Mouse (Mus musculus): ENCODE measurements around the gene Cd300lg. TPM values are rescaled to one million over a fixed set of nuclear protein-coding genes. Genes with fewer than 3 reads are reported as not detected.

The Cd300lg gene
- polyA plus RNA-seq, 1 experiment from 2014 or later: 0.78 TPM

- peaks cover 17% of the 10 kb centered on the region for H3K27me3 ChIP-seq
- peaks cover 4% of the 10 kb centered on the region; the same call in 1 of the 2 replicates for H3K4me1 ChIP-seq
- peak overlapping the region; percentile 42 for H3K4me3 ChIP-seq
- ATAC-seq (ENCODE audit: low FRiP score, low read depth): peak; percentile 46; the same call in 1 of the 2 replicates
- no peaks in the 10 kb centered on the region for H3K9me3 ChIP-seq
- peak overlapping the region; percentile 84 for H3K4me2 ChIP-seq (replicated peaks)
- peak overlapping the region; percentile 62 for H3K9ac ChIP-seq
- H3K36me3 ChIP-seq: peaks cover 39% of the 10 kb centered on the region
- 3% methylated on average over 23 of the region's 23 CpGs for WGBS
- no peak overlapping the region for H3K27ac ChIP-seq
These were observed 20.1 kb downstream of the Cd300lg start for GRCm38 (mm10) chr11:102061236-102061940.

DNA sequence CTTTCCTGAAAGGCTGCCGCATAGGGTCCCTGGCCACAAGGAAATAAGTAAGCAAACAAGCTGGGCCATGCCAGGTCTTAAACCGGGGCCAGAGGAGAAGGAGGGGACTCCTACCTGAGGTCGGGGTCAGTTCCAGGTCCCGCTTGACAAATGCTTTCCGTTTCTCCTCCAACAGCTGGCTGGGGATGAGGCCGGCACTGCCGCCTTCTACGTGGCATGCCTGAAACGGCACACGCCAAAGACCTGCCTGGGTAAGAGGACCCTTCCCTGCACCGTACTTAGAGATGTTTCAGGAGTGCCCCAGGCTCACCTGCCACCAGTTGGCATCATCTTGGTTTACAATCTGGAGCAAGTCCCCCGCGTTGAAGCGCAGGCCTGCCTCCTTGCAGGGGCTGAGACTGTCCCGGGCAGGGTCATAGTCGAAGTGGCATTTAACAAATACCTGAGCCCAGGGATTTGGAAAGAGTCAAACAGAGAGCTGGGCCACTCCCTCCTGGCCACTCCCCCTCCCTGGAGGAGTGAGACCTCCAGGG is 20.7 kb downstream of the Cd300lg start:
- WGBS: 24% methylated on average over 16 of the region's 16 CpGs
- no peak overlapping the region for H3K4me2 ChIP-seq (replicated peaks)
- peaks cover 17% of the 10 kb centered on the region for H3K27me3 ChIP-seq
- H3K4me3 ChIP-seq: no peak overlapping the region
- peaks cover 39% of the 10 kb centered on the region for H3K36me3 ChIP-seq
- H3K27ac ChIP-seq: no peak overlapping the region
- H3K9me3 ChIP-seq: no peaks in the 10 kb centered on the region
- peaks cover 4% of the 10 kb centered on the region; the same call in 1 of the 2 replicates for H3K4me1 ChIP-seq
- ATAC-seq (ENCODE audit: low FRiP score, low read depth): no peak
- H3K9ac ChIP-seq: no peak overlapping the region

DNA sequence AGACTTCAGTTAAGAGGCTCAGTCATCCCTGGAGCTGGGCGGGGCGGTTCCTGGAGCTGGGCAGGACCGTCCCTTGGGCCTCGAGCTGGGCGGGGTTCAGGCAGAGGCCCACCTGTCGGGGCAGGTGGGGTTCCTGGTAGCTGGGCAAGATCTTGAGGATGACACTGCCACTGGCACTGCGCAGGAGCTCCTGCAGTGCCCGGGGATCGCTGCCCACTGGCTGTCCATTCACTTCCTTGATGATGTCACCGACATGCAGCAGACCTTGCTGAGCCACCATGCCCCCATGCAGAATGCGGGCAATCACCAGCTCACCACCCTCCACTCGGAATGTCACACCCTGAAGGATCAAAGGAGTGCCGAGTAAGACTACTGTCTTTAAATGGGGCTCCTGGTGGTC is 21.8 kb downstream of the Cd300lg start:
- H3K9ac ChIP-seq: no peak overlapping the region
- peaks cover 35% of the 10 kb centered on the region for H3K36me3 ChIP-seq
- H3K4me2 ChIP-seq (replicated peaks): no peak overlapping the region
- ATAC-seq (ENCODE audit: low FRiP score, low read depth): no peak
- no peak overlapping the region for H3K27ac ChIP-seq
- H3K4me3 ChIP-seq: no peak overlapping the region
- peaks cover 9% of the 10 kb centered on the region for H3K4me1 ChIP-seq
- WGBS: 58% methylated on average over 13 of the region's 13 CpGs
- peaks cover 17% of the 10 kb centered on the region for H3K27me3 ChIP-seq
- no peaks in the 10 kb centered on the region for H3K9me3 ChIP-seq

DNA sequence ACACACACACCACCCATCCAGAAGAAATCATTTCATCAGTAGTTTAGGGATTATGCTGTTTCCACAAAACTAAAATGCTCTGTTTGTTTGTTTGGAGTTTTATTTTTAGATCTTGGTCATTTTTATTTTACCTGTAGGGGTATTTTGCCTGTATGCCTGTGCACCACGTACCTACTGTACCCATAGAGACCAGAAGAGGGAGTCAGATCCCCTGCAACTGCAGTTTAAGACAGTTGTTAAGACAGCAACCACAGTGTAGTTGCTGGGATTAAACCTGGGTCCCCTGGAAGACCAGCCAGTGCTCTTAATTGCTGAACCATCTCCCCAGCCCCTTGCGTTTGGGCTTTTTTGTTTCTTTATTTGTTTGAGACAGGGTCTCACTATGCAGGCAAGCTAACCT is 27.7 kb downstream of the Cd300lg start:
- Histone ChIP-seq H3K9ac (no peak overlapping the region), H3K27ac (no peak overlapping the region), H3K9me3 (no peaks in the 10 kb centered on the region), H3K4me3 (no peak overlapping the region), H3K27me3 (peaks cover 11% of the 10 kb centered on the region; the same call in 1 of the 2 replicates), H3K36me3 (peaks cover 3% of the 10 kb centered on the region), H3K4me1 (peaks cover 15% of the 10 kb centered on the region), H3K4me2 (replicated peaks) (no peak overlapping the region)
- no peak for ATAC-seq (ENCODE audit: low FRiP score, low read depth)
- WGBS: 36% methylated on average over 2 of the region's 2 CpGs

GRCm38 (mm10) chr11:102069633-102070032 is 28.3 kb downstream of the Cd300lg start:
- no peak overlapping the region for H3K9ac ChIP-seq
- H3K36me3 ChIP-seq: 0 out of 2 replicates have a peak, but pooled peaks cover 3% of the 10 kb centered on the region
- 54% methylated on average over 11 of the region's 11 CpGs for WGBS
- H3K9me3 ChIP-seq: no peaks in the 10 kb centered on the region
- H3K4me1 ChIP-seq: peaks cover 15% of the 10 kb centered on the region
- no peak overlapping the region for H3K4me2 ChIP-seq (replicated peaks)
- no peak overlapping the region for H3K4me3 ChIP-seq
- no peak overlapping the region for H3K27ac ChIP-seq
- no peak for ATAC-seq (ENCODE audit: low FRiP score, low read depth)
- peaks cover 11% of the 10 kb centered on the region; the same call in 1 of the 2 replicates for H3K27me3 ChIP-seq

- Histone ChIP-seq H3K27me3 (peaks cover 11% of the 10 kb centered on the region; the same call in 1 of the 2 replicates), H3K9me3 (no peaks in the 10 kb centered on the region), H3K36me3 (peaks cover 11% of the 10 kb centered on the region; the same call in 1 of the 2 replicates), H3K27ac (no peak overlapping the region), H3K9ac (no peak overlapping the region), H3K4me3 (no peak overlapping the region), H3K4me2 (replicated peaks) (peak overlapping the region; percentile 38), H3K4me1 (peaks cover 15% of the 10 kb centered on the region)
- ATAC-seq (ENCODE audit: low FRiP score, low read depth): peak; percentile 66
- 4% methylated on average over 13 of the region's 13 CpGs for WGBS
These were observed 29.1 kb downstream of the Cd300lg start for GRCm38 (mm10) chr11:102070426-102070825.

DNA sequence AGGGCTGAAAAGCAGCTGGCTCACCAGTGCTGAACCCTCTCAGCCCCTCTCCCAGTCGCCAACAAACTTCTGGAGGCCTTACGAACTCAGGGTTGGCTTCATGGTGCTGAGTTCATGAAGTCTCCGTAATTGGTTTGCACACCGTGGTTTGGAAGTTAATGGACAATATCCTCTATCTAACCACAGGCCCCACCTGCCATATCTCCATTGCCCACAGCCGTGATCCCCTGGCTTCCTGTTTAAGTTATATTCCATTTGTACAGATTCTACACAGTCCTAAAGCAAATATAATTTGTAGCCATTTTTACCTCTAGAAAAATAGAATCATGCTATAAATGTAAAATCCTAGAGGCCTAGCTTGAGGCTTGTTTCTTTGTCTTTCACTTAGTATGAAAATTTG is 31.4 kb downstream of the Cd300lg start:
- H3K4me1 ChIP-seq: peaks cover 11% of the 10 kb centered on the region; the same call in 1 of the 2 replicates
- 77% methylated on average over 5 of the region's 5 CpGs for WGBS
- H3K4me3 ChIP-seq: no peak overlapping the region
- peaks cover 23% of the 10 kb centered on the region; the same call in 1 of the 2 replicates for H3K36me3 ChIP-seq
- peaks cover 11% of the 10 kb centered on the region; the same call in 1 of the 2 replicates for H3K27me3 ChIP-seq
- no peak overlapping the region for H3K27ac ChIP-seq
- H3K9ac ChIP-seq: no peak overlapping the region
- no peak overlapping the region for H3K4me2 ChIP-seq (replicated peaks)
- no peak for ATAC-seq (ENCODE audit: low FRiP score, low read depth)
- no peaks in the 10 kb centered on the region for H3K9me3 ChIP-seq

DNA sequence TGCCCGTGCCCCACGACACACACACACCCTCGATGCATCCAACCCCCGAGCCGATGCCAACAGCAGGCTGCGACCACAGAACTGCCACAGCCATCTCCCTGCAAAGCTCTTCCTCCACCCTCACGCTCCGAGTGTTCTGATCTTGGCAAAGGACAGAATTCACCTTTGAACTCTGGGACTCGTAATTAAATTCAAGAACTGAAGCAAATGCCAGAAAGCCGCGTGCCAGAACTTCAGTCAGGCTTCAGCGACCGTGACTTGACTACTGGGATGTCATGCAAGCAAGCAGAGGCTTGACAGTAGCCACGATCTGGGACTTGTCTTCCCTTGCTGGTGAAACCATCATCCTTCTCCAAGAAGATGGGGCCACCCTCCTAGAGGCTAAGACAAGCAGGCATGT is 32.4 kb downstream of the Cd300lg start:
- WGBS: 81% methylated on average over 14 of the region's 14 CpGs

DNA sequence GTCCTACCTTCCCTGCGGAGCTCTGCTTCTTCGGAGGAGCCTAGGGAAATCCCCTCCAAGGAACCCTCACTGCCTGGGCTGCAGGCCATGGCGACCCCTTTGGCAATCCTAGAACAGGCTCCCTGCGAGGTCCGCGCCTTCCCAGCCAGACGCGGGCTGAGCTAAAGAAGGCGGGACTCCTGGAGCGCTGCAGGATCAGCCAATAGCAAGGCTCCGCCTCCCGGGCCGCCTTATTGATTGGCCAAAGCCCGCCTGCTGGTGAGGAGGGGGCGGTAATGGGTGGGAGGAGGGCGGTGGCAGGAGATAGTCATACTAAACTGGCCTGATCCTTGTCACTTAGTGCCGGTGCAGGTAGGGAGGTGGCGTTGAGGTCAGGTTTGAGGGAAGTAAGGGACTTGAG is 41.0 kb downstream of the Cd300lg start:
- no peaks in the 10 kb centered on the region for H3K9me3 ChIP-seq
- peak overlapping the region; percentile 63 for H3K9ac ChIP-seq
- under 1% methylated on average over 18 of the region's 18 CpGs for WGBS
- ATAC-seq (ENCODE audit: low FRiP score, low read depth): peak; percentile 88
- peaks cover 37% of the 10 kb centered on the region for H3K36me3 ChIP-seq
- H3K4me3 ChIP-seq: peak overlapping the region; percentile 48
- peak overlapping the region; percentile 89 for H3K4me2 ChIP-seq (replicated peaks)
- no peaks in the 10 kb centered on the region for H3K27me3 ChIP-seq
- H3K4me1 ChIP-seq: peaks cover 32% of the 10 kb centered on the region
- H3K27ac ChIP-seq: no peak overlapping the region

More for the DNA sequence above, 32.4 kb downstream of the Cd300lg start:
- Histone ChIP-seq H3K9me3 (no peaks in the 10 kb centered on the region), H3K4me2 (replicated peaks) (no peak overlapping the region), H3K4me1 (0 out of 2 replicates have a peak, but pooled peaks cover 6% of the 10 kb centered on the region), H3K27me3 (peaks cover 11% of the 10 kb centered on the region; the same call in 1 of the 2 replicates), H3K9ac (no peak overlapping the region), H3K36me3 (peaks cover 32% of the 10 kb centered on the region; the same call in 1 of the 2 replicates), H3K27ac (no peak overlapping the region), H3K4me3 (no peak overlapping the region)
- ATAC-seq (ENCODE audit: low FRiP score, low read depth): no peak

GRCm38 (mm10) chr11:102083193-102083592 is 41.9 kb downstream of the Cd300lg start:
- H3K4me1 ChIP-seq: peaks cover 32% of the 10 kb centered on the region

GRCm38 (mm10) chr11:102084159-102084558 is 42.9 kb downstream of the Cd300lg start:
- no peak for ATAC-seq (ENCODE audit: low FRiP score, low read depth)
- H3K36me3 ChIP-seq: peaks cover 23% of the 10 kb centered on the region
- no peaks in the 10 kb centered on the region for H3K27me3 ChIP-seq
- H3K27ac ChIP-seq: no peak overlapping the region
- 26% methylated on average over 7 of the region's 7 CpGs for WGBS
- no peak overlapping the region for H3K4me3 ChIP-seq
- no peaks in the 10 kb centered on the region for H3K9me3 ChIP-seq
- H3K4me2 ChIP-seq (replicated peaks): no peak overlapping the region
- no peak overlapping the region for H3K9ac ChIP-seq
- H3K4me1 ChIP-seq: peaks cover 32% of the 10 kb centered on the region

More at GRCm38 (mm10) chr11:102083193-102083592, 41.9 kb downstream of the Cd300lg start:
- no peaks in the 10 kb centered on the region for H3K9me3 ChIP-seq
- H3K36me3 ChIP-seq: peaks cover 30% of the 10 kb centered on the region
- no peak for ATAC-seq (ENCODE audit: low FRiP score, low read depth)
- H3K4me2 ChIP-seq (replicated peaks): no peak overlapping the region; the same call in 1 of the 2 replicates
- H3K27me3 ChIP-seq: no peaks in the 10 kb centered on the region
- no peak overlapping the region for H3K27ac ChIP-seq
- no peak overlapping the region for H3K9ac ChIP-seq
- WGBS: 58% methylated on average over 4 of the region's 4 CpGs
- no peak overlapping the region for H3K4me3 ChIP-seq

GRCm38 (mm10) chr11:102086331-102086730 is 45.0 kb downstream of the Cd300lg start:
- Histone ChIP-seq H3K9ac (peak overlapping the region; percentile 72; the same call in 1 of the 2 replicates), H3K9me3 (no peaks in the 10 kb centered on the region), H3K4me3 (peak overlapping the region; percentile 72), H3K27me3 (no peaks in the 10 kb centered on the region), H3K4me1 (peaks cover 41% of the 10 kb centered on the region), H3K27ac (peak overlapping the region; percentile 92), H3K4me2 (replicated peaks) (peak overlapping the region; percentile 91), H3K36me3 (peaks cover 13% of the 10 kb centered on the region)
- no peak for ATAC-seq (ENCODE audit: low FRiP score, low read depth)
- 11% methylated on average over 3 of the region's 3 CpGs for WGBS
